Mouse (Mus musculus) T-cell, adult 2 months (primary cell): ENCODE data around the gene Chdh.

Experiments used
- DNase-seq: peaks from one replicate; pipeline ENCODE4 v3.0.0; 2022; ENCODE audit warnings: low spot score

The Chdh gene

GRCm38 (mm10) chr14:30008733-30009575 is at the start of gene Chdh, which contains the start of gene Il17rb:
Gene Chdh (plus strand): TSS chr14:30009023.
Gene Il17rb (minus strand): TSS chr14:30008896.
- no peak for DNase-seq

- DNase-seq, result no peak
Measured at GRCm38 (mm10) chr14:29967611-29968010, 41.2 kb upstream of the Chdh start.

GRCm38 (mm10) chr14:29968075-29968821 is 40.6 kb upstream of the Chdh start, which contains the start of gene Selenok:
Gene Selenok (plus strand): TSS chr14:29968308.
- peak; percentile 97 for DNase-seq

- no peak for DNase-seq
Measured at GRCm38 (mm10) chr14:29971446-29971845, 37.4 kb upstream of the Chdh start.

GRCm38 (mm10) chr14:29971993-29972392 is 36.8 kb upstream of the Chdh start:
- DNase-seq, result no peak

- no peak for DNase-seq
Measured at GRCm38 (mm10) chr14:29976927-29977326, 31.9 kb upstream of the Chdh start.

GRCm38 (mm10) chr14:29978254-29979204 is 30.3 kb upstream of the Chdh start, which contains the start of gene Actr8:
Gene Actr8 (plus strand): TSS chr14:29978337.
- peak; percentile 65 for DNase-seq

- peak; percentile 30 for DNase-seq
Measured at GRCm38 (mm10) chr14:29980447-29981205, 28.2 kb upstream of the Chdh start.

- DNase-seq, result no peak
Measured at GRCm38 (mm10) chr14:29986096-29986495, 22.7 kb upstream of the Chdh start.

- no peak for DNase-seq
Measured at GRCm38 (mm10) chr14:29987276-29987675, 21.5 kb upstream of the Chdh start.

GRCm38 (mm10) chr14:29987739-29988138 is 21.1 kb upstream of the Chdh start:
- no peak for DNase-seq

GRCm38 (mm10) chr14:29988337-29988736 is 20.5 kb upstream of the Chdh start:
- DNase-seq, result no peak

- no peak for DNase-seq
Measured at GRCm38 (mm10) chr14:29994976-29995375, 13.8 kb upstream of the Chdh start.

GRCm38 (mm10) chr14:29996000-29996751 is 12.6 kb upstream of the Chdh start:
- no peak for DNase-seq

- DNase-seq, result no peak
Measured at GRCm38 (mm10) chr14:29997345-29997744, 11.5 kb upstream of the Chdh start.

- DNase-seq, result no peak
Measured at GRCm38 (mm10) chr14:29998747-29999474, 9.9 kb upstream of the Chdh start.

- no peak for DNase-seq
Measured at GRCm38 (mm10) chr14:29999475-29999811, 9.4 kb upstream of the Chdh start.

GRCm38 (mm10) chr14:30009864-30010560 is 1.2 kb downstream of the Chdh start:
- DNase-seq, result no peak
